Mouse (Mus musculus) layer of hippocampus, adult 2 months (tissue): ENCODE results near the gene Arhgef19. TPM values are rescaled to one million over a fixed set of nuclear protein-coding genes. Genes with fewer than 3 reads are reported as not detected.

Source experiments
- DNase-seq, 2 experiments: peaks; one replicate each; pipeline ENCODE4 v3.0.0; 2022; ENCODE audit warnings: low spot score in 2 of 2
- H3K27ac ChIP-seq: fragments of 200-600 bp; 2 replicates; pipeline ENCODE4 v1.8.1; 2022
- H3K4me3 ChIP-seq: fragments of 200-600 bp; 2 replicates; pipeline ENCODE4 v1.8.1; 2022; ENCODE audit warnings: mild to moderate bottlenecking
- CTCF ChIP-seq: fragments of 200-600 bp; conservative IDR thresholded peaks from 2 replicates; pipeline ENCODE4 v1.8.1; 2022; ENCODE audit warnings: antibody characterized with exemption, mild to moderate bottlenecking, moderate library complexity
- total RNA-seq, 2 experiments: library from RNA; stranded (reverse); gene quantifications; 2 replicates each; pipeline ENCODE4 v1.2.3; 2021

Arhgef19 gene
- total RNA-seq, 2 experiments from 2014 or later: 15.5 to 16.2 TPM

GRCm38 (mm10) chr4:141242651-141243241 is 3.4 kb downstream of the Arhgef19 start:
- no peak overlapping the region for H3K4me3 ChIP-seq
- peak in 1 of 2 experiments; percentile 74 for DNase-seq

GRCm38 (mm10) chr4:141243636-141244035 is 4.3 kb downstream of the Arhgef19 start:
- no peak for DNase-seq
- Histone ChIP-seq H3K27ac (peak overlapping the region; percentile 85; the same call in 1 of the 2 replicates), H3K4me3 (no peak overlapping the region)
- no peak for TF ChIP-seq CTCF

More at GRCm38 (mm10) chr4:141242651-141243241, 3.4 kb downstream of the Arhgef19 start:
- H3K27ac ChIP-seq: peak overlapping the region; percentile 64
- no peak for TF ChIP-seq CTCF

- no peak for DNase-seq
- no peak for TF ChIP-seq CTCF
- peak overlapping the region; percentile 85 for H3K27ac ChIP-seq
- no peak overlapping the region; the same call in 1 of the 2 replicates for H3K4me3 ChIP-seq
Measured at GRCm38 (mm10) chr4:141244401-141244800, 5.1 kb downstream of the Arhgef19 start.

GRCm38 (mm10) chr4:141244931-141245425 is 5.7 kb downstream of the Arhgef19 start:
- no peak for TF ChIP-seq CTCF
- H3K4me3 ChIP-seq: no peak overlapping the region; the same call in 1 of the 2 replicates
- peak; percentile 73 to 77 for DNase-seq

GRCm38 (mm10) chr4:141246089-141246997 is 7.0 kb downstream of the Arhgef19 start:
- Histone ChIP-seq H3K4me3 (peak overlapping the region; percentile 5; the same call in 1 of the 2 replicates), H3K27ac (peak overlapping the region; percentile 73)

More at GRCm38 (mm10) chr4:141244931-141245425, 5.7 kb downstream of the Arhgef19 start:
- H3K27ac ChIP-seq: peak overlapping the region; percentile 85

GRCm38 (mm10) chr4:141246998-141247350 is 7.7 kb downstream of the Arhgef19 start:
- no peak for TF ChIP-seq CTCF
- Histone ChIP-seq H3K27ac (peak overlapping the region; percentile 73), H3K4me3 (peak overlapping the region; percentile 5; the same call in 1 of the 2 replicates)
- no peak for DNase-seq

More at GRCm38 (mm10) chr4:141246089-141246997, 7.0 kb downstream of the Arhgef19 start:
- DNase-seq: no peak
- TF ChIP-seq CTCF: no peak

GRCm38 (mm10) chr4:141247776-141248613 is 8.7 kb downstream of the Arhgef19 start:
- DNase-seq: no peak
- Histone ChIP-seq H3K27ac (no peak overlapping the region), H3K4me3 (peak overlapping the region; percentile 36)
- no peak for TF ChIP-seq CTCF

- no peak overlapping the region for H3K4me3 ChIP-seq
- TF ChIP-seq CTCF: no peak
Measured at GRCm38 (mm10) chr4:141248614-141248978, 9.3 kb downstream of the Arhgef19 start.

GRCm38 (mm10) chr4:141249383-141249782 is 10.1 kb downstream of the Arhgef19 start:
- H3K4me3 ChIP-seq: no peak overlapping the region
- no peak for TF ChIP-seq CTCF
- no peak for DNase-seq
- H3K27ac ChIP-seq: no peak overlapping the region

More at GRCm38 (mm10) chr4:141248614-141248978, 9.3 kb downstream of the Arhgef19 start:
- no peak for DNase-seq
- no peak overlapping the region for H3K27ac ChIP-seq

- TF ChIP-seq CTCF: no peak
- no peak for DNase-seq
- Histone ChIP-seq H3K27ac (no peak overlapping the region), H3K4me3 (no peak overlapping the region)
Measured at GRCm38 (mm10) chr4:141251071-141251470, 11.8 kb downstream of the Arhgef19 start.

- DNase-seq: no peak
- Histone ChIP-seq H3K27ac (no peak overlapping the region), H3K4me3 (no peak overlapping the region)
- peak; percentile 51 for TF ChIP-seq CTCF
Measured at GRCm38 (mm10) chr4:141252641-141253040, 13.3 kb downstream of the Arhgef19 start.

- no peak for TF ChIP-seq CTCF
- no peak for DNase-seq
- no peak overlapping the region for H3K27ac ChIP-seq
- H3K4me3 ChIP-seq: no peak overlapping the region
Measured at GRCm38 (mm10) chr4:141254234-141254633, 14.9 kb downstream of the Arhgef19 start.

- peak; percentile 69 for TF ChIP-seq CTCF
- DNase-seq: no peak
- H3K4me3 ChIP-seq: no peak overlapping the region
- H3K27ac ChIP-seq: no peak overlapping the region
Measured at GRCm38 (mm10) chr4:141257440-141257839, 18.1 kb downstream of the Arhgef19 start.
